Mouse (Mus musculus): ENCODE results near the gene Gm28576. TPM values are rescaled to one million over a fixed set of nuclear protein-coding genes. Genes with fewer than 3 reads are reported as not detected.

The Gm28576 gene
- not detected in 2 replicates for polyA plus RNA-seq (2015; fragmentation: Nextera tagmentation; extraction: Ambion mirVana)

GRCm38 (mm10) chrY:7722641-7723040, at the start of gene Gm28576:
Gene Gm28576, plus strand, starts transcription at chrY:7722941.

Other genes starting within 250 kb of the Gm28576 start
- not detected in 2 replicates for gene Gm20826, start 84.5 kb upstream of the Gm28576 start, polyA plus RNA-seq (2015; fragmentation: Nextera tagmentation; extraction: Ambion mirVana)

All from adrenal gland, postnatal 0 days (tissue).